Mouse (Mus musculus) T-helper 17 cell (primary cell): ENCODE measurements at regions not wholly inside any gene's neighbourhood (a gene's known extent, or its start where the extent isn't known, plus 50 kb on each side); places are given as distances from the start of the nearest gene placed in this dataset.

ENCODE experiments used
- in situ Hi-C, 2 experiments: fragments of 300-600 bp; cut with MboI, MseI; formaldehyde crosslinking; loops; 1 replicate in 1 of 2; 2 replicates in 1 of 2; pipeline ENCODE4 v1.15.1; 2025; ENCODE audit warnings: high pct_unique_total_duplicates in 2 of 2

DNA sequence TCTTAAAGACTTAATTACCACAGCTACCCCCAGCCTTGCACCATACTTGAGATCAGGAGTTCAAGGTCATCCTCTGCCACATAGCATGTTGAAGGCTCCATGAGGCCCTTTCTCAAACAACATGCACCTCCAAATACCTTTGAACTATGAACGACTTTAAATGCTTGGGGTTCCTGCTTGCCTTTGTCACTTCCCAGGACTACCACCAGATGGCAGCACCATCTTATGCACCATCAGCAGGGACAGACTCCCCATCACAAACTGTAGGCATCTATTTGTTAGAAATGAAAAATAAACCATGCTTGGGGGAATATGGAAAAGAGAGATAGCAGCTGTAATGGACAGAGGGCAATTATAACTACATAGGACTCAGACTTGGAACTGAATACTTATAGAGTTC is 51.9 kb upstream of the Sh3gl3 start:
- in situ Hi-C loops: loop anchor here (5.0 kb wide), 3 partner anchors 141 to 164 kb away; no protein-coding TSS in a partner anchor
